Mouse (Mus musculus): Measurements from ENCODE around the gene Clk1. TPM values are rescaled to one million over a fixed set of nuclear protein-coding genes. Genes with fewer than 3 reads are reported as not detected.

Gene Clk1
- polyA plus RNA-seq, 1 experiment from 2014 or later: 79.8 TPM

GRCm38 (mm10) chr1:58408141-58408540 lies 15.7 kb downstream of the Clk1 start:
- no peak overlapping the region for H3K4me2 ChIP-seq
- no peaks in the 10 kb centered on the region for H3K9me3 ChIP-seq (replicated peaks)
- H3K4me3 ChIP-seq (replicated peaks): no peak overlapping the region
- H3K27me3 ChIP-seq: no peaks in the 10 kb centered on the region
- ATAC-seq (ENCODE audit: insufficient read depth): no peak
- H3K9ac ChIP-seq: no peak overlapping the region
- H3K27ac ChIP-seq (replicated peaks): no peak overlapping the region
- H3K36me3 ChIP-seq (replicated peaks): peaks cover 81% of the 10 kb centered on the region
- H3K4me1 ChIP-seq (replicated peaks): no peaks in the 10 kb centered on the region
- 77% methylated on average over 6 of the region's 6 CpGs for WGBS (ENCODE audit: insufficient replicate concordance)

GRCm38 (mm10) chr1:58407321-58407720 lies 16.5 kb downstream of the Clk1 start:
- no peak for ATAC-seq (ENCODE audit: insufficient read depth)
- no peaks in the 10 kb centered on the region for H3K27me3 ChIP-seq
- no peaks in the 10 kb centered on the region for H3K4me1 ChIP-seq (replicated peaks)
- peaks cover 81% of the 10 kb centered on the region for H3K36me3 ChIP-seq (replicated peaks)
- no peak overlapping the region for H3K4me2 ChIP-seq
- WGBS (ENCODE audit: insufficient replicate concordance): 91% methylated on average over 7 of the region's 7 CpGs
- no peak overlapping the region for H3K27ac ChIP-seq (replicated peaks)
- no peaks in the 10 kb centered on the region for H3K9me3 ChIP-seq (replicated peaks)
- H3K9ac ChIP-seq: no peak overlapping the region
- H3K4me3 ChIP-seq (replicated peaks): no peak overlapping the region

- H3K27ac ChIP-seq (replicated peaks): no peak overlapping the region
- no peak for ATAC-seq (ENCODE audit: insufficient read depth)
- no peak overlapping the region for H3K4me2 ChIP-seq
- H3K27me3 ChIP-seq: no peaks in the 10 kb centered on the region
- H3K4me1 ChIP-seq (replicated peaks): 0 out of 2 replicates have a peak, but pooled peaks cover 3% of the 10 kb centered on the region
- H3K9me3 ChIP-seq (replicated peaks): no peaks in the 10 kb centered on the region
- no peak overlapping the region for H3K9ac ChIP-seq
- 84% methylated on average over 5 of the region's 5 CpGs for WGBS (ENCODE audit: insufficient replicate concordance)
- H3K36me3 ChIP-seq (replicated peaks): peaks cover 81% of the 10 kb centered on the region
- H3K4me3 ChIP-seq (replicated peaks): no peak overlapping the region
Observed at GRCm38 (mm10) chr1:58403745-58404144, 20.1 kb downstream of the Clk1 start.

GRCm38 (mm10) chr1:58401396-58401795 lies 22.5 kb downstream of the Clk1 start:
- Histone ChIP-seq H3K27me3 (no peaks in the 10 kb centered on the region), H3K4me2 (no peak overlapping the region), H3K9me3 (replicated peaks) (no peaks in the 10 kb centered on the region), H3K27ac (replicated peaks) (no peak overlapping the region), H3K4me3 (replicated peaks) (no peak overlapping the region), H3K4me1 (replicated peaks) (0 out of 2 replicates have a peak, but pooled peaks cover 3% of the 10 kb centered on the region), H3K9ac (no peak overlapping the region), H3K36me3 (replicated peaks) (peaks cover 87% of the 10 kb centered on the region)
- WGBS (ENCODE audit: insufficient replicate concordance): 76% methylated on average over 6 of the region's 6 CpGs
- peak; percentile 80 for ATAC-seq (ENCODE audit: insufficient read depth)

- Histone ChIP-seq H3K9me3 (replicated peaks) (no peaks in the 10 kb centered on the region), H3K27me3 (no peaks in the 10 kb centered on the region), H3K4me1 (replicated peaks) (peaks cover 18% of the 10 kb centered on the region), H3K27ac (replicated peaks) (no peak overlapping the region), H3K36me3 (replicated peaks) (peaks cover 79% of the 10 kb centered on the region), H3K9ac (no peak overlapping the region), H3K4me3 (replicated peaks) (no peak overlapping the region), H3K4me2 (no peak overlapping the region)
- WGBS (ENCODE audit: insufficient replicate concordance): 90% methylated on average over 6 of the region's 6 CpGs
- ATAC-seq (ENCODE audit: insufficient read depth): no peak
Observed at GRCm38 (mm10) chr1:58397731-58398130, 26.1 kb downstream of the Clk1 start.

GRCm38 (mm10) chr1:58396179-58396578 lies 27.7 kb downstream of the Clk1 start:
- no peak for ATAC-seq (ENCODE audit: insufficient read depth)
- Histone ChIP-seq H3K4me2 (no peak overlapping the region), H3K36me3 (replicated peaks) (peaks cover 65% of the 10 kb centered on the region), H3K4me1 (replicated peaks) (peaks cover 30% of the 10 kb centered on the region), H3K4me3 (replicated peaks) (no peak overlapping the region), H3K27ac (replicated peaks) (no peak overlapping the region), H3K27me3 (no peaks in the 10 kb centered on the region), H3K9ac (no peak overlapping the region), H3K9me3 (replicated peaks) (no peaks in the 10 kb centered on the region)
- WGBS (ENCODE audit: insufficient replicate concordance): 74% methylated on average over 1 of the region's 1 CpGs

- 0 out of 2 replicates have a peak overlapping the region, but pooled peaks have one; percentile 3 for H3K9ac ChIP-seq
- peaks cover 30% of the 10 kb centered on the region for H3K4me1 ChIP-seq (replicated peaks)
- H3K9me3 ChIP-seq (replicated peaks): no peaks in the 10 kb centered on the region
- H3K4me3 ChIP-seq (replicated peaks): no peak overlapping the region; the same call in 1 of the 2 replicates
- peaks cover 57% of the 10 kb centered on the region for H3K36me3 ChIP-seq (replicated peaks)
- H3K4me2 ChIP-seq: peak overlapping the region; percentile 77
- WGBS (ENCODE audit: insufficient replicate concordance): 76% methylated on average over 3 of the region's 3 CpGs
- H3K27ac ChIP-seq (replicated peaks): no peak overlapping the region
- no peak for ATAC-seq (ENCODE audit: insufficient read depth)
- no peaks in the 10 kb centered on the region for H3K27me3 ChIP-seq
Observed at GRCm38 (mm10) chr1:58395341-58395740, 28.5 kb downstream of the Clk1 start.

GRCm38 (mm10) chr1:58393284-58394195 lies 30.3 kb downstream of the Clk1 start:
- Histone ChIP-seq H3K4me2 (peak overlapping the region; percentile 77), H3K9me3 (replicated peaks) (no peaks in the 10 kb centered on the region), H3K9ac (peak overlapping the region; percentile 93), H3K27me3 (no peaks in the 10 kb centered on the region), H3K36me3 (replicated peaks) (peaks cover 40% of the 10 kb centered on the region), H3K4me1 (replicated peaks) (peaks cover 30% of the 10 kb centered on the region), H3K27ac (replicated peaks) (peak overlapping the region; percentile 96), H3K4me3 (replicated peaks) (peak overlapping the region; percentile 97)
- WGBS (ENCODE audit: insufficient replicate concordance): 1% methylated on average over 74 of the region's 90 CpGs
- peak; percentile 64 for ATAC-seq (ENCODE audit: insufficient read depth)

GRCm38 (mm10) chr1:58392652-58393283 lies 31.1 kb downstream of the Clk1 start, which contains the start of gene Bzw1:
TSS of gene Bzw1 (plus strand) at chr1:58392898.
- H3K27me3 ChIP-seq: no peaks in the 10 kb centered on the region
- H3K4me3 ChIP-seq (replicated peaks): peak within 1 kb of the TSS; percentile 97
- H3K4me2 ChIP-seq: peak within 1 kb of the TSS; percentile 77
- peaks cover 32% of the 10 kb centered on the region for H3K36me3 ChIP-seq (replicated peaks)
- H3K4me1 ChIP-seq (replicated peaks): peaks cover 30% of the 10 kb centered on the region
- WGBS (ENCODE audit: insufficient replicate concordance): 0% methylated on average over 43 of the region's 61 CpGs
- no peaks in the 10 kb centered on the region for H3K9me3 ChIP-seq (replicated peaks)
- peak within 1 kb of the TSS; percentile 96 for H3K27ac ChIP-seq (replicated peaks)
- peak within 1 kb of the TSS; percentile 93 for H3K9ac ChIP-seq
- peak; percentile 97 for ATAC-seq (ENCODE audit: insufficient read depth)

- Histone ChIP-seq H3K4me3 (replicated peaks) (peak overlapping the region; percentile 97), H3K27ac (replicated peaks) (peak overlapping the region; percentile 96), H3K9me3 (replicated peaks) (no peaks in the 10 kb centered on the region), H3K27me3 (no peaks in the 10 kb centered on the region), H3K36me3 (replicated peaks) (peaks cover 27% of the 10 kb centered on the region), H3K9ac (peak overlapping the region; percentile 93), H3K4me1 (replicated peaks) (peaks cover 30% of the 10 kb centered on the region), H3K4me2 (peak overlapping the region; percentile 77)
- under 1% methylated on average over 16 of the region's 16 CpGs for WGBS (ENCODE audit: insufficient replicate concordance)
- no peak for ATAC-seq (ENCODE audit: insufficient read depth)
Observed at GRCm38 (mm10) chr1:58392268-58392651, 31.6 kb downstream of the Clk1 start.
